Mouse (Mus musculus): Measurements from ENCODE around the gene Hist1h2ai. TPM values are rescaled to one million over a fixed set of nuclear protein-coding genes. Genes with fewer than 3 reads are reported as not detected.

The Hist1h2ai gene
- polyA plus RNA-seq, 1 experiment from 2014 or later, result 7.0 TPM

DNA sequence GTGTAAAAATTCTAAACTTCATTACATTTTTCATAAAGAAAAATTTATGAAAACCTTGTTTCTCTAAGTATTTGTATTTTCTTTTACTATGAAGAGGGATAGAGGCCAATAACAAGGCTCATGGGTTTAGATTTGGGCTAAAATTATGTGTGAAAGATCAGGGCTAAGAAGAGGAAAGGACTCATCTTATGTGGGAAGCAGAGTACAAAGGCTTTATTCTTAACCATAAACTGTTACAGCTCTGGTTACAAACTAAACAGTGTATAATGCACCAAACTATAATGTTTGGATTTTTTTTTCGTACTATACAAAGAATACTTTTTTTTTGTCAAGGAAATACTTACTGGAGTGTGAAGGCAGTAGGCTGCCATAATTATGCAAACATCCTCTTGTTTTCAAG, 39.5 kb downstream of the Hist1h2ai start:
- H3K4me2 ChIP-seq (ENCODE audit: low read depth, low read length), result no peak overlapping the region
- no peaks in the 10 kb centered on the region for H3K27me3 ChIP-seq (ENCODE audit: control insufficient read depth, insufficient read depth, low read length)
- no peak overlapping the region for H3K9ac ChIP-seq (replicated peaks; ENCODE audit: low read depth, low read length)
- no peaks in the 10 kb centered on the region for H3K36me3 ChIP-seq (ENCODE audit: control insufficient read depth, insufficient read depth, low read length)
- H3K27ac ChIP-seq (ENCODE audit: low read depth, low read length), result no peak overlapping the region
- 73% methylated on average over 1 of the region's 1 CpGs for WGBS
- peaks cover 13% of the 10 kb centered on the region for H3K4me1 ChIP-seq (ENCODE audit: control insufficient read depth, insufficient read depth, low read length)
- no peak for ATAC-seq (ENCODE audit: low read depth)
- no peak overlapping the region for H3K4me3 ChIP-seq (ENCODE audit: low read depth, low read length)
- H3K9me3 ChIP-seq (ENCODE audit: control insufficient read depth, low read length), result no peaks in the 10 kb centered on the region

Small RNA genes lying within 50 kb of the gene (microRNA-seq; reads per million reads assigned to microRNA genes)
- gene Gm44357 (not detected), gene Gm44367 (not detected), gene Gm44454 (not detected)

Other genes starting within 250 kb of the Hist1h2ai start
- gene Nkapl, start 247.9 kb upstream of the Hist1h2ai start, polyA plus RNA-seq (2014; fragmentation: Nextera tagmentation; extraction: Ambion mirVana), result 3.0 and 3.9 TPM in 2 replicates
- gene Zkscan4, start 237.5 kb upstream of the Hist1h2ai start, polyA plus RNA-seq (2014; fragmentation: Nextera tagmentation; extraction: Ambion mirVana), result 10.5 and 11.3 TPM in 2 replicates
- gene Gm10065, start 237.0 kb upstream of the Hist1h2ai start, polyA plus RNA-seq (2014; fragmentation: Nextera tagmentation; extraction: Ambion mirVana), result not detected in 2 replicates
- 0.18 and 0.67 TPM in 2 replicates for gene AK157302, start 221.2 kb upstream of the Hist1h2ai start, polyA plus RNA-seq (2014; fragmentation: Nextera tagmentation; extraction: Ambion mirVana)
- 8.3 and 8.5 TPM in 2 replicates for gene Gm11273, start 215.0 kb upstream of the Hist1h2ai start, polyA plus RNA-seq (2014; fragmentation: Nextera tagmentation; extraction: Ambion mirVana)
- 7.0 and 9.5 TPM in 2 replicates for gene Zkscan8, start 185.3 kb upstream of the Hist1h2ai start, polyA plus RNA-seq (2014; fragmentation: Nextera tagmentation; extraction: Ambion mirVana)
- 0.11 and 0.17 TPM in 2 replicates for gene Olfr1366, start 173.6 kb upstream of the Hist1h2ai start, polyA plus RNA-seq (2014; fragmentation: Nextera tagmentation; extraction: Ambion mirVana)
- 0.13 TPM in 1 of 2 replicates, not detected in the other for gene Olfr1535, start 156.5 kb upstream of the Hist1h2ai start, polyA plus RNA-seq (2014; fragmentation: Nextera tagmentation; extraction: Ambion mirVana)
- not detected in 2 replicates for gene Olfr1364, start 134.7 kb upstream of the Hist1h2ai start, polyA plus RNA-seq (2014; fragmentation: Nextera tagmentation; extraction: Ambion mirVana)
- gene Olfr1362, start 102.4 kb upstream of the Hist1h2ai start, polyA plus RNA-seq (2014; fragmentation: Nextera tagmentation; extraction: Ambion mirVana), result not detected in 2 replicates
- gene Olfr11, start 73.9 kb upstream of the Hist1h2ai start, polyA plus RNA-seq (2014; fragmentation: Nextera tagmentation; extraction: Ambion mirVana), result not detected in 2 replicates
- not detected in 2 replicates for gene Olfr1361, start 53.0 kb upstream of the Hist1h2ai start, polyA plus RNA-seq (2014; fragmentation: Nextera tagmentation; extraction: Ambion mirVana)
- gene Olfr1360, start 39.0 kb upstream of the Hist1h2ai start, polyA plus RNA-seq (2014; fragmentation: Nextera tagmentation; extraction: Ambion mirVana), result not detected in 2 replicates
- not detected in 2 replicates for gene Olfr1359, start 18.3 kb upstream of the Hist1h2ai start, polyA plus RNA-seq (2014; fragmentation: Nextera tagmentation; extraction: Ambion mirVana)
- gene Hist1h2bl, start 279 bp upstream of the Hist1h2ai start, polyA plus RNA-seq (2014; fragmentation: Nextera tagmentation; extraction: Ambion mirVana), result 1.5 TPM in 1 of 2 replicates, not detected in the other
- 0.79 and 2.4 TPM in 2 replicates for gene Hist1h3h, start 1.2 kb downstream of the Hist1h2ai start, polyA plus RNA-seq (2014; fragmentation: Nextera tagmentation; extraction: Ambion mirVana)
- gene Hist1h2bm, start 5.6 kb downstream of the Hist1h2ai start, polyA plus RNA-seq (2014; fragmentation: Nextera tagmentation; extraction: Ambion mirVana), result 0.82 TPM in 1 of 2 replicates, not detected in the other
- gene Hist1h4j, start 18.6 kb downstream of the Hist1h2ai start, polyA plus RNA-seq (2014; fragmentation: Nextera tagmentation; extraction: Ambion mirVana), result 0.37 and 0.75 TPM in 2 replicates
- 1.2 TPM in 1 of 2 replicates, not detected in the other for gene Hist1h4k, start 34.1 kb downstream of the Hist1h2ai start, polyA plus RNA-seq (2014; fragmentation: Nextera tagmentation; extraction: Ambion mirVana)
- gene Hist1h2ak, start 37.4 kb downstream of the Hist1h2ai start, polyA plus RNA-seq (2014; fragmentation: Nextera tagmentation; extraction: Ambion mirVana), result 1.4 and 2.9 TPM in 2 replicates
- 1.0 TPM in 1 of 2 replicates, not detected in the other for gene Hist1h2bn, start 37.7 kb downstream of the Hist1h2ai start, polyA plus RNA-seq (2014; fragmentation: Nextera tagmentation; extraction: Ambion mirVana)
- gene Hist1h1b, start 64.2 kb downstream of the Hist1h2ai start, polyA plus RNA-seq (2014; fragmentation: Nextera tagmentation; extraction: Ambion mirVana), result 0.68 and 1.3 TPM in 2 replicates
- 21.5 and 30.1 TPM in 2 replicates for gene Hist1h3i, start 66.9 kb downstream of the Hist1h2ai start, polyA plus RNA-seq (2014; fragmentation: Nextera tagmentation; extraction: Ambion mirVana)
- not detected in 2 replicates for gene Hist1h2an, start 70.8 kb downstream of the Hist1h2ai start, polyA plus RNA-seq (2014; fragmentation: Nextera tagmentation; extraction: Ambion mirVana)
- gene Hist1h2bp, start 71.0 kb downstream of the Hist1h2ai start, polyA plus RNA-seq (2014; fragmentation: Nextera tagmentation; extraction: Ambion mirVana), result 0.54 TPM in 1 of 2 replicates, not detected in the other
- gene Hist1h2bq, start 93.8 kb downstream of the Hist1h2ai start, polyA plus RNA-seq (2014; fragmentation: Nextera tagmentation; extraction: Ambion mirVana), result 2.4 and 4.5 TPM in 2 replicates
- gene Hist1h2ao, start 94.0 kb downstream of the Hist1h2ai start, polyA plus RNA-seq (2014; fragmentation: Nextera tagmentation; extraction: Ambion mirVana), result not detected in 2 replicates
- 1.5 TPM in 1 of 2 replicates, not detected in the other for gene Hist1h4m, start 95.3 kb downstream of the Hist1h2ai start, polyA plus RNA-seq (2014; fragmentation: Nextera tagmentation; extraction: Ambion mirVana)
- 4.7 and 7.3 TPM in 2 replicates for gene Hist1h4n, start 115.8 kb downstream of the Hist1h2ai start, polyA plus RNA-seq (2014; fragmentation: Nextera tagmentation; extraction: Ambion mirVana)
- 268 and 373 TPM in 2 replicates for gene Hist1h2ap, start 117.1 kb downstream of the Hist1h2ai start, polyA plus RNA-seq (2014; fragmentation: Nextera tagmentation; extraction: Ambion mirVana)
- gene Hist1h2br, start 117.3 kb downstream of the Hist1h2ai start, polyA plus RNA-seq (2014; fragmentation: Nextera tagmentation; extraction: Ambion mirVana), result 2.4 and 4.8 TPM in 2 replicates
- 16.4 and 17.1 TPM in 2 replicates for gene Zfp184, start 228.7 kb downstream of the Hist1h2ai start, polyA plus RNA-seq (2014; fragmentation: Nextera tagmentation; extraction: Ambion mirVana)